Mouse (Mus musculus): Measurements from ENCODE around the gene Atp13a3.
A peak's percentile ranks its signal among the peaks of the same experiment; 100 is the strongest.

The Atp13a3 gene

GRCm38 (mm10) chr16:30275558-30276340 lies 130.0 kb downstream of the Atp13a3 start:
- no peak for DNase-seq

- no peak for DNase-seq
Observed at GRCm38 (mm10) chr16:30273065-30273464, 132.7 kb downstream of the Atp13a3 start.

GRCm38 (mm10) chr16:30271941-30272595 lies 133.7 kb downstream of the Atp13a3 start:
- no peak for DNase-seq

- DNase-seq: no peak
Observed at GRCm38 (mm10) chr16:30271223-30271761, 134.5 kb downstream of the Atp13a3 start.

GRCm38 (mm10) chr16:30267359-30267758 lies 138.4 kb downstream of the Atp13a3 start, which contains the start of gene Cpn2:
Gene Cpn2 (minus strand): TSS chr16:30267499.
- no peak for DNase-seq

- peak; percentile 15 to 23 for DNase-seq
Observed at GRCm38 (mm10) chr16:30266561-30266960, 139.2 kb downstream of the Atp13a3 start.

GRCm38 (mm10) chr16:30265611-30266010 lies 140.2 kb downstream of the Atp13a3 start:
- DNase-seq: no peak

GRCm38 (mm10) chr16:30263156-30263555 lies 142.6 kb downstream of the Atp13a3 start:
- DNase-seq: no peak

GRCm38 (mm10) chr16:30262664-30263063 lies 143.1 kb downstream of the Atp13a3 start:
- DNase-seq: peak; percentile 70 to 84

Data from cerebellum, postnatal 25 days (tissue).